Mouse (Mus musculus): Measurements from ENCODE around the gene Nup214.

Gene Nup214

GRCm38 (mm10) chr2:32074404-32074803, 100.2 kb downstream of the Nup214 start:
- no peak for DNase-seq (ENCODE audit: low spot score)

GRCm38 (mm10) chr2:32075368-32075767, 101.1 kb downstream of the Nup214 start:
- no peak for DNase-seq (ENCODE audit: low spot score)

- DNase-seq (ENCODE audit: low spot score) = no peak
These were observed 103.5 kb downstream of the Nup214 start for GRCm38 (mm10) chr2:32077744-32078143.

DNA sequence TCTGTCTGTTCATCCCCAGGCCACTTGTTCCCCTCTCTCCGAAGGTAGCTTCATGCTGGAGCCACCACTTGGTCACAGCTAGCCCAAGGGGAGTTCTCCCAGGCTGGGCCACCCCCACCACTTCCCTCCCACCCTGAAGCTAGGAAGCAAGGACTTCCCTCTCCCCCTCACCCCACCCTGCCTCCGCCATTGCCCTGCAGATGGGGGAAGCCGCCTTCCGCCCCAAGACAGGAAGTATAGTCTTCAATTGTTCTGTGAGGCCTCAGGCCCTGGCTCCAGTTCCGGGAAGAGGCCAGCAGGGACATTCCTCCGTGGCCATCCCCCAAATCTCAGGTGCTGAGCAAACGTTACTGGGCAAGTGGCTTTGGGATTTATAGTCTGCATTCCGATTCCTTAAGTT, 104.3 kb downstream of the Nup214 start:
- DNase-seq (ENCODE audit: low spot score) = no peak

DNA sequence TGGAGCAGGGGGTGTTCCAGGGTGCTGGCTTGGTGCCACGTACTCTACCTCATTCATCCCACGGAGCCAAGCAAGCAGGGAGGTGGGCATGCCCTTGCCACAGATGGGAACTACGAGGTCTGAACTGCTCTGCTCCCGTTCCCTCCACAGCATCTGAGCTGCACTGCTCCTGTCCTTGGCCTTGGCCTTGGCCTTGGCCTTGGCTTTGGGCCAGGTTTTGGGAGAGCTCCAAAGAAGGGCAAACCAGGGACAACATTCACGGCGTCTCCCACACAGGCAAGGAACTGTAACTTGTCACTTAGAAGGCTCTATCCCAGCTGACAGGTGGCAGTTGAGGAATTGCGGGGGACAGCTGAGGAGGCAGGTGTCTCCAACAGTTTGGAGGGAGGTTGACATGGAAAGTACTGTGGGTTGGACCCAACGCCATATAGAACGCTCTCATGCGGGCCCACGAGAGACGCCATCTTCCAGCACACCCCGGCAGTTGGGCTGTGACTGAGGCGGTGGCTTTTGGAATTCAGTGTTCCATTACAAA, 105.0 kb downstream of the Nup214 start:
- no peak for DNase-seq (ENCODE audit: low spot score)

DNA sequence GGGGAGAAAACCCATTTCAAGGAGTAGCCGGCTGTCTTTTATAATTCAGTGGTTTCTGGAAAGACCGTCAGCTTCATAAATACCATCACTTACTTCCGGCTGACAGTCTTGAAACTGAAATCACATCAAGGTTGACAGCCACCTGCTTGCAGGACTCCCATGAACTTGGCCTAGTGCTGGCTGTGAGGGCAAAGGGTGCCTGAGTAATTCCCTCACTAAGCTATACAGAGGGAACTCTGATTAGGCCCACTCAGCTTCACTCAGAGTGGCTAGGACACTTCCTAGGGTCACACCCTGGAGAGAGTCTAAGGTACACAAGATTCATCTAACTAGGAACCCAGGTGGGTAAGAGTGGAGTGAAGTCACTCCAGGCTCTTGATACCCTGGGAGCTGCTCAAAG, 106.4 kb downstream of the Nup214 start:
- DNase-seq (ENCODE audit: low spot score) = no peak

DNA sequence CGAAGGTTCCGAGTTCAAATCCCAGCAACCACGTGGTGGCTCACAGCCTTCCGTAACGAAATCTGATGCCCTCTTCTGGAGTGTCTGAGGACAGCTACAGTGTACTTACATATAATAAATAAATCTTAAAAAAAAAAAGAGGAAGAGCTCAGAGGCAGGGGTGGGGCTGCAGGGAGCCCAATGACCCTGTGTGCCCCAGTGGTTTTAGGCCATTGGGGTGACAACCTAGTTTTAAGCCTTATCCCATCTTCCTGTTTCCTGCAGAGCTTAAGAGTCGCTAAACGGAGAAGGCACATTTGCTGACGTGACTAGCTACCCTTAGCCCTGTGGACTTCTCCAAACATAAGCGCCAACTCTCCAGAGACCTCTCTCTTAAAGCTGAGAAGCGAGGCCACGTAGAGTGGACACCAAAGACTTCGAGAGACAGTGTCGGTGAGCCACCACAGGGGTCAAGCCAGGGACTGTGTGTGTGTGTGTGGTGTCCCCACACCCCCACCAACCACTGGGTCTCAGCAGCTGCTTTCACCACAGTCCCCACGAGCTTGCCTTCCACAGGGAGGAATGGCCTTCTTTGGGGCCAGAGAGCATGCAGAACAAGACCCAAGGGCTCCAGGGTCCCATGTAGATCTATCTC, 107.2 kb downstream of the Nup214 start:
- no peak for DNase-seq (ENCODE audit: low spot score)

DNA sequence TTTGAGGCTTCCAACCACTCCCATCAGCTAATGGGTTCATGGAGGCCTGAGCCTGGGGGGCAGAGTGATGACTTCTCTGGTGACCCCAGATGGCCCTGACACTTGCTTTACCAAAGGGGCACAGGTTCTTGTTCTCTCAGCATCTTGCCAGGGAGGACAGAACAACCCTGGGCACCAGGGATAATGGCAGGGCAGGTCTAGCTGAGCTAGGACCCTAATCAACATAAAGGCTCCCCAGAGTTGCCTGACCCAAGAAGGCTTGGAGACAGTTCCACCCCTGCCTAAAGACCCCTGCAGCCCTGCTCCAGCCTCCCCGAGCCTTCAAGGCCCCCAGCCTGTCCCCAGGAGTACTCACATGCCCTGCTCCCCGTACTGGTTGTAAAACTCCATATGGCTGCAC, 108.0 kb downstream of the Nup214 start:
- no peak for DNase-seq (ENCODE audit: low spot score)

GRCm38 (mm10) chr2:32083159-32084011, 109.1 kb downstream of the Nup214 start:
- peak; percentile 48 for DNase-seq (ENCODE audit: low spot score)

DNA sequence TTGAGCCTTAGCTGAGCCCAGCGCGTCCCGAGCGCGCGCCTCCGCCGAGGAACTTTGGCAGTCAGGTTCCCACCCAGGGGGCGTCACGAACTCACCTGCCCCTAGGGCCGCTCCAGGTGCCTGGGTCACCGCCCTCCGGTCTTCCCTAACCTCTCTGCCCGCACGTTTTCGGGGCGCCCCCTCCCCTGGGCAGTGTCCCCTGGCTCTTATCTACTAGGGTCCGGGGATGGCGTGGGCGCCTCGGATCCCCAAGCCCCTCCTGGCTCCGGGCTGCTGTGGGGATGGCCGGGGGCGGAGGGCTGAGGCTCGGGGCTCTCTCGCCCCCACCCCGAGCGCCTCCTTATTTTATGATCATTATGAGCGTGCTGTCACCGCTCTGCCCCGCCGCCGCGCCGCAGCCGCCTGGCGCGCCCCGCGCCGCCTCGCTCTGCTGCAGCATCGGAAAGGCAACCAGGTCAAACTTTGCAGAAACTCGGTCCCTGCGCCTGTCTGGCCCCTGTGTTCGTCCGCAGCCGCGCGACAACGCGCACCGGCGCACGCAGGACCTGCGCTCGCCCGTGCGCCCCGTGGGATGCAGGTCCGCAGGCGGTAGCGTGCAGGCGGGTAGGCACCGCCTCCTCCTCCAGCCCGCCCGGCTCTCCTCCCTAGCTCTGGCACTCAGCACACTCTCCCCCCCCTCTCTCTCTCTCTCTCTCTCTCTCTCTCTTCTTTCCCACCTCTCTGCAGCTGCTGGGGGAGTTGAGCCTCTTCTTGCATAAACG, 110.1 kb downstream of the Nup214 start, which contains the start of gene Fam78a:
Gene Fam78a, minus strand, starts transcription at position 747 of the 761 bp plus-strand sequence.
- DNase-seq (ENCODE audit: low spot score) = peak; percentile 78

DNA sequence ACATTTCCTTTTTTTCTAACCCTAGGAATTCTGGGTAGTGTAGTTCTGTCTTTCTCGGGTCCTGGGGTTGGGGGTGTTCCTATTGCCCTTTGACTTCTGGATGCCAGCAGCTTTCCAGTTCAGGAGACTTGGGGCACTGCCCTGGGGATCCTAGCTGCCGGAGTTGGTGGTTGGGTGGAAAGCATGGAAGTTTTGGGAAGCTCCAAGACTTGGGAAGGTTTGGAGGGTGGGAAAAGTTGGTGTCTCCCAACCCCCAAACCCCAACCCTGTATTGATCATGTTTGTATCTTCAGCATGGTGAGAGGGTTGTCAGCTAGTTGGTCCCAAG, 110.6 kb downstream of the Nup214 start:
- DNase-seq (ENCODE audit: low spot score) = no peak

DNA sequence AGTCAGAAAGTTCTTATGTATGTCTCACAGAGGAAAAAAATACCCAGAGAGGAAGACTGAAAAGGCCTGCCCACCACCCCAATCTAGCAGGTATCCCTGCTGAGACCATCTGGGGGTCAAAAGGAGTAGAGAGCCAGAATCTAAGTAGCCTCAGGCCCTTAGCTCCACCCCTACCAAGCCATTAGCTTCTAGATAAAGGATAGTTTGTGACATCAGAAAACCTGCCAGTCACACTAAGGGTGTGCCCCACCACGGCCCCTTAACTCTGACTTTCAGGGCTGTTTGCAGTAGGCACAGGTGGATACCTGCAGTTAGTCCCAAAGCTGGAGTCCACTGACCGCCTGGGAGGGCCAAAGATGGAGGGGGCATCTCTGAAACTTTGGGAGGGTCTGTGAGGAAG, 111.0 kb downstream of the Nup214 start:
- DNase-seq (ENCODE audit: low spot score) = no peak

DNA sequence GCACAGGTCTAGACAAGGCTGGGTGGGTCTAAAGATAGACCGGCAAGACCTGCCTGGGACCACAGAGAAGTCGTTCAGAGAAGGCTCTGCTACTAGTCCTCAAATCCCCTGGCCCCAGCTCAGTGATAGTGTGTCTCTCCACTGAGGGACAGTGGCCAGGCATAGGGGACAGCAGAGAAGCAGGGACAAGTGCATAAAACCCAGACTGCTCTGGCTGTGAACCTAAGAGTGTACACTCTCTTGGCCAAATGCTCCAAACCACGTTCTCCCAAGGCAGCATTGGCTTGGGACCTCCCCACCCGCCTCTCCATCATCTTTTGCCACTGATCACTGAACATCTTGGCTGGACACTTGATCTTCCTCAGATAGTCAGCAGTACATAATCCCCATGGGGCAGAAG, 113.4 kb downstream of the Nup214 start:
- DNase-seq (ENCODE audit: low spot score) = no peak

DNA sequence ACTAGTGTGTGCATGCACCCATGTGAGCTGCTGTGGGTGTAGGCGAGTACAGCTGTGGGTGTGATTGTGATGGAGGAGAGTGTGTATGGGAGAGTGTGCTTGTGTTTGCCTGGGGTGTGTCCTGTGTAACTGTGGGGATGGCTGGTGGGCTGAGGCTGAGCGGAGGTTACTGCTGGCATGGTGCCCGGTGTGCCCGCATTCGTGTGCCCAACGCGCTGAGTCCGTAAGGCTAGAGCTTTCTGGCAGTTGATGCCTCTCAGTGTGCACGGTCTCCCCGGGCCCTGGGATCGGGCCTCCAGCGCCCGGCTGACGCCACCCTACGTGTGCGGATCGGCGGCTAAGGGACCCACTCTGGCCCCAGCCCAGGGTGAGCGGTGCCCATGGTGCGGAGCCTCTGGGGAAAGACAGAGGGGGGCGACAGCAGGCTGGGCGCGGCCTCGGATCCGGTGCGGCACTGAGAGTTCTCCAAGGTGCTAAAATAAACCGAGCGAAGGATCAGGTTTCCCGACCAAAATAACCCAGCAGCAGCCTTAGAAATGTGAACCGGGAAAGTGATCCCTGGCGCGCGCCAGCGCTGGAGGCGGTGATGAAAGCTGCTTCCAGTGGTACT, 114.2 kb downstream of the Nup214 start:
- peak; percentile 48 for DNase-seq (ENCODE audit: low spot score)

GRCm38 (mm10) chr2:32089606-32090005, 115.4 kb downstream of the Nup214 start:
- no peak for DNase-seq (ENCODE audit: low spot score)

DNA sequence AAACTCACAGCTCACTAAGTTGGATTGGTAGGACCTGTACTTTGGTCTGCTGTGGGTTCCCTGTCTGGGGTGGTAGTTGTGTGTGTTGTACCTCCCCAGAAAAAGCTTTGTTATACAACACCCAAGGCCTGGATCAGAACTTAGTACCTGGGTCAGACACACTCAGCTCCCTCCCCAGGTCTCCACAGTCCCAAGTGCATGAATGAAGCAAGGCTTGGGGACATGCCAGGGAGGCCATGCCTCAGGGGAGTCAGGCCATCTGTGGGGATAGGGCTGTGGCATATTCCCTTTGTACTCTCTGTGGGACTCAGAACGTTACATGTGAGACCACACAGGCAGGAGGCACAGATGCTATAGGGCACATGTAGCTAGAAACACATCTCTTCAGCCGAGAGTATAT, 115.9 kb downstream of the Nup214 start:
- no peak for DNase-seq (ENCODE audit: low spot score)

DNA sequence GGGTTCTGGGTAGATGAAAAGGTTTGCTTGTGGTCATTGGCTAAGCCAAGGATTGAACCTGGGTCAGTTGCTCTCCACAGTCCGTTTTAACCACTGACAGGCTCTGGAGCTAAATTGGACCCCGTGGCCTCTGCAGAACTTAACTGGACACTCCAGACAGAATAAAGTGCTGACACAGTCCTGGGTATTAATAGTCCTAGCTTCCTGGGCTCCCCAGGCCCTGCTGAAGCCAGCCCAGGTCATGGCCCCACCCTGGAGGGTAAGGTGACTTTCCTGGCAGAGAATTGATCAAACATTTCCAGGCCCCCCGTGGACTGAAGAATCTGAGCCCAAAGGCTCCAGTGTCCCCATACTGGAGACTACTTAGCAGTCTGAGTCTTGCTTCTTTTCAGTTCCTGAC, 117.7 kb downstream of the Nup214 start:
- DNase-seq (ENCODE audit: low spot score) = no peak

DNA sequence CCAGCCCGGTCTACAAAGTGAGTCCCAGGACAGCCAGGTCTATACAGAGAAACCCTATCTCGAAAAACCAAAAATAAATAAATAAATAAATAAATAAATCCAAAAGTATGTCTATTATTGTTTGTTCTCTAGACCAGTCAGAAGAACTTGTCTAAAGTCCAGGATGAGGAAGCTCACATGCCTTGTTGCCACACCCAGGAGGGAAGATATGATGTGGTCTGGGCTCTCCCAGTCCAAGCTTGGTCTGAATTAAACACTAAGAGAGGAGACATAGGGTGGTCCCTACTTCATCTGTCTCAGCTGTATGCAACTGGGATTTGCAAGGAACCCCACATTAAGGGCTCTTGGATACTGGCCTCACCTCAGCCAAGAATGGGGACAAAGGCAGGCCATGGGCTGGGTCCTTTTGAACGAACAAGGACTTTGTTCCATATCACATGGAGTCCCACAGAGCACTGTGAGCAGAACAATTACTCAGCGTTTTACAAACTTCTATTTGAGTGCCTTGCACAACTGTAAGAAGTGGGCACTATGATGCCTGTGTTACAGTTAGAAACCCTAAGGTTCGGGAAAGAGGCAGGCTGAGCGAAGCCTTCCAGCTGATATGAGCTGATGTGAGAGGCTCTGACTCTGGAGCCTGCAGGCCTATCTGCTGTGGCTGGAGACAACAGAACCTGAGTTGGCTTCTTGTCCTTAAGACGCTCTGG, 119.9 kb downstream of the Nup214 start:
- no peak for DNase-seq (ENCODE audit: low spot score)

GRCm38 (mm10) chr2:32095351-32096121, 121.3 kb downstream of the Nup214 start, which contains the start of gene Plpp7:
Plpp7 (plus strand) TSS chr2:32095528.
- DNase-seq (ENCODE audit: low spot score) = peak; percentile 77

DNA sequence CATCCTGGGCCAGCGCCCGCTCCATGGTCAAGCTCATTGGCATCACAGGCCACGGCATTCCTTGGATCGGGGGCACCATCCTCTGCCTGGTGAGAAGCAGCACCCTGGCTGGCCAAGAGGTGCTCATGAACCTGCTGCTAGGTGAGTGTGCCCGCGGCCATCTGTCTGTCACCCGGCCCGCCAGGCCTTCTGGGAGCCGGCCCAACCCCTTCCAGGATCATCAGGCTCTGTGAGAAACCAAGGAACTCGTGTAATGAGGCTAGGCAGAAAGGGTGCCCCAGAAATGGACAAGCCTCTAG, 121.8 kb downstream of the Nup214 start:
- DNase-seq (ENCODE audit: low spot score) = no peak

- no peak for DNase-seq (ENCODE audit: low spot score)
These were observed 128.7 kb downstream of the Nup214 start for GRCm38 (mm10) chr2:32102944-32103343.

Data from embryo, embryonic 10.5 days (tissue).